20 mouse cellular contexts compared by ENCODE assay signal in the genomic region with DNA sequence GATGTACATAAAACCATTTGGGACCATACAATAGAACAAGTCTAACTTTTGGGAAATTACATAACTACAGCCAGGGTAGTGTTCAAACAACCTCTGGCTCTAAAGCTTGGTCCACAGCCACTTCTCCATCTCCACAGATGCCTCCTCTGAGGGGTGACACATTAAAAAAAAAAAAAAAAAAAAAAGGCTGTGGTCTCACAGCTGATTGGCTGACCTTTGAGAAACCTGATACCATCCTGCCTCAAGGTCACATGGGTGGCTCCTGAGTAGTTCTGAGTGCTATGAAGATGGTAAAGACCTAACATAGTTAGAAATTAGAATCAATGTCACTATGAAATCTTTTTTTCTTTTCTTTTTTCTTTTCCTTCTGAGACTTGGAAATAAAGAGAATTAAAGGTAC.
A peak's percentile ranks its signal among the peaks of the same experiment; 100 is the strongest.
DNase-seq lines count a peak whose midpoint lies in the region; ATAC-seq and TF ChIP-seq lines count a peak whose summit lies in the region.
"Had no signal": no experiment of that assay in that cellular context is flagged by ENCODE, and none has a peak within 500 bp of the region (broad histone marks: within the 10 kb centered on the region; RNA-seq: fewer than 3 reads in every experiment).

No protein-coding gene starts in this region.

- no peaks in the 10 kb centered on the region for H3K79me2 ChIP-seq in C2C12 (ENCODE audit: control insufficient read depth, insufficient read depth)

- H3K4me2 ChIP-seq in liver, embryonic 11.5 days = no peak overlapping the region
- H3K4me2 ChIP-seq in forebrain, embryonic 12.5 days = no peak overlapping the region
- H3K4me2 ChIP-seq: embryonic facial prominence, embryonic 12.5 days had no signal

- H3K9ac ChIP-seq in ES-E14 (ENCODE audit: insufficient read depth, low read depth, low read length, poor library complexity, severe bottlenecking) = no peak overlapping the region
- H3K9ac ChIP-seq in liver, embryonic 11.5 days (ENCODE audit: low read depth, low read length) = no peak overlapping the region
- H3K9ac ChIP-seq in forebrain, embryonic 12.5 days = no peak overlapping the region
- H3K9ac ChIP-seq: embryonic facial prominence, embryonic 12.5 days had no signal

- no peaks in the 10 kb centered on the region for H3K27me3 ChIP-seq in C2C12 (ENCODE audit: control insufficient read depth, insufficient read depth, insufficient read length)
- no peaks in the 10 kb centered on the region for H3K27me3 ChIP-seq in liver, embryonic 11.5 days (replicated peaks; ENCODE audit: control insufficient read depth, insufficient read depth, low read length)
- no peaks in the 10 kb centered on the region for H3K27me3 ChIP-seq in forebrain, embryonic 12.5 days
- H3K27me3 ChIP-seq: embryonic facial prominence, embryonic 12.5 days had no signal

- ATAC-seq in liver, embryonic 11.5 days (replicated peaks; ENCODE audit: low FRiP score) = no peak
- ATAC-seq in forebrain, embryonic 12.5 days (ENCODE audit: low FRiP score) = no peak
- ATAC-seq: activated CD4-positive, CD25-positive, alpha-beta regulatory T cell, adult 4 months; forebrain, embryonic 14.5 days; forebrain, embryonic 16.5 days had no signal

- no peak overlapping the region for H3K4me3 ChIP-seq in C2C12 (ENCODE audit: insufficient read depth, poor library complexity, severe bottlenecking)
- no peak overlapping the region for H3K4me3 ChIP-seq in ES-E14 (ENCODE audit: insufficient read depth in 1 of 2, low read depth in 1 of 2, low read length in 2 of 2, poor library complexity in 1 of 2, severe bottlenecking in 1 of 2)
- no peak overlapping the region for H3K4me3 ChIP-seq in liver, embryonic 11.5 days (ENCODE audit: low read depth, low read length)
- H3K4me3 ChIP-seq in forebrain, embryonic 12.5 days (replicated peaks) = no peak overlapping the region
- H3K4me3 ChIP-seq: embryonic facial prominence, embryonic 10.5 days; embryonic facial prominence, embryonic 12.5 days had no signal

- DNase-seq in 416B (ENCODE audit: low read depth) = peak; percentile 26
- DNase-seq in ES-E14 (ENCODE audit: low read depth, low spot score) = no peak
- no peak for DNase-seq in liver, embryonic 11.5 days (ENCODE audit: low spot score)
- DNase-seq in thymus, adult 18-20 months = no peak
- DNase-seq: adrenal gland, adult 8-10 months; adrenal gland, postnatal 14 days; adrenal gland, postnatal 36 days; B cell, adult 2 months; cerebellum, adult 11-12 months; cerebellum, adult 2 months; cerebellum, adult 9-10 months; cerebellum, postnatal 10 days; cerebellum, postnatal 25 days had no signal

- H3ac ChIP-seq in C2C12 (ENCODE audit: control insufficient read depth, insufficient read length, low read depth) = no peak overlapping the region

- in situ Hi-C loops in ES-E14 (cut with MboI; ENCODE audit: low sequenced_read_pairs in 2 of 2, unreplicated experiment in 2 of 2) = no loop called here

- H3K4me1 ChIP-seq in ES-E14 (ENCODE audit: control insufficient read depth in 2 of 2, insufficient read depth in 2 of 2, low read length in 2 of 2, poor library complexity in 1 of 2) = peaks cover 2 to 3% of the 10 kb centered on the region in 2 experiments; a peak in 2 of 4 replicates
- no peaks in the 10 kb centered on the region for H3K4me1 ChIP-seq in liver, embryonic 11.5 days (replicated peaks; ENCODE audit: control insufficient read depth, insufficient read depth, low read length)
- no peaks in the 10 kb centered on the region for H3K4me1 ChIP-seq in forebrain, embryonic 12.5 days
- H3K4me1 ChIP-seq: embryonic facial prominence, embryonic 12.5 days had no signal

- H3K27ac ChIP-seq in ES-E14 (ENCODE audit: insufficient read depth, low read depth, low read length, poor library complexity, severe bottlenecking) = no peak overlapping the region
- H3K27ac ChIP-seq in liver, embryonic 11.5 days (ENCODE audit: low read depth, low read length) = no peak overlapping the region
- no peak overlapping the region for H3K27ac ChIP-seq in forebrain, embryonic 12.5 days
- H3K27ac ChIP-seq: embryonic facial prominence, embryonic 10.5 days; embryonic facial prominence, embryonic 12.5 days had no signal

- H3K9me3 ChIP-seq in ES-E14 (ENCODE audit: control insufficient read depth, insufficient read depth, low read depth, low read length) = no peaks in the 10 kb centered on the region
- H3K9me3 ChIP-seq in liver, embryonic 11.5 days (ENCODE audit: control insufficient read depth, low read length) = no peaks in the 10 kb centered on the region
- H3K9me3 ChIP-seq in forebrain, embryonic 12.5 days = no peaks in the 10 kb centered on the region
- H3K9me3 ChIP-seq: embryonic facial prominence, embryonic 10.5 days; embryonic facial prominence, embryonic 12.5 days had no signal

- TF ChIP-seq CTCF in C2C12 (IDR thresholded peaks at IDR 0.05; ENCODE audit: control insufficient read depth, insufficient read depth, insufficient read length) = no peak

- no peaks in the 10 kb centered on the region for H3K79me3 ChIP-seq in C2C12 (ENCODE audit: low read depth)

- H3K36me3 ChIP-seq in C2C12 (ENCODE audit: control insufficient read depth, insufficient read depth) = no peaks in the 10 kb centered on the region
- no peaks in the 10 kb centered on the region for H3K36me3 ChIP-seq in ES-E14 (ENCODE audit: control insufficient read depth, insufficient read depth, low read length, poor library complexity, severe bottlenecking)
- H3K36me3 ChIP-seq in liver, embryonic 11.5 days (ENCODE audit: control insufficient read depth, insufficient read depth, low read length) = no peaks in the 10 kb centered on the region
- H3K36me3 ChIP-seq in forebrain, embryonic 12.5 days (replicated peaks) = no peaks in the 10 kb centered on the region
- H3K36me3 ChIP-seq: embryonic facial prominence, embryonic 10.5 days; embryonic facial prominence, embryonic 12.5 days had no signal

TF ChIP-seq in C2C12, 6 proteins besides CTCF, POLR2A, EP300 and RAD21:
- TF ChIP-seq MAX (IDR thresholded peaks at IDR 0.05) (no peak), USF1 (IDR thresholded peaks at IDR 0.05; ENCODE audit: low read depth) (peak; percentile 47)

TF ChIP-seq in ES-E14, 5 proteins besides CTCF, POLR2A, EP300 and RAD21:
- peak; percentile 95 for TF ChIP-seq ZNF384 (IDR thresholded peaks at IDR 0.05; ENCODE audit: low read depth, low read length)
- TF ChIP-seq HCFC1 (IDR thresholded peaks at IDR 0.05; ENCODE audit: borderline replicate concordance, insufficient read depth, low read length) = no peak
